In genomic region chr10:75859786-75860470, GRCm38 (mm10) we compare ENCODE assay signal across 8 mouse cellular contexts. TPM values are rescaled to one million over a fixed set of nuclear protein-coding genes. Genes with fewer than 3 reads are reported as not detected.
DNase-seq lines count a peak whose midpoint lies in the region; ATAC-seq lines count a peak whose summit lies in the region.
"Not testable (repeated sequence)": the region's sequence is repeated elsewhere in the genome, so short reads cannot be mapped to it uniquely, and the experiment has no call there.

TSS of gene Mif (minus strand) at chr10:75860240.

- peaks cover 35% of the 10 kb centered on the region for H3K4me1 ChIP-seq in heart, embryonic 13.5 days
- H3K4me1 ChIP-seq in liver, embryonic 13.5 days (replicated peaks) = peaks cover 36% of the 10 kb centered on the region
- peaks cover 18% of the 10 kb centered on the region for H3K4me1 ChIP-seq in stomach, embryonic 16.5 days (ENCODE audit: control insufficient read depth, insufficient read depth, low read length)

- H3K36me3 ChIP-seq in heart, embryonic 13.5 days = peaks cover 21% of the 10 kb centered on the region
- peaks cover 18% of the 10 kb centered on the region for H3K36me3 ChIP-seq in liver, embryonic 13.5 days
- not testable (repeated sequence) for H3K36me3 ChIP-seq in stomach, embryonic 16.5 days (ENCODE audit: control insufficient read depth, insufficient read depth, low read length)

- peak within 1 kb of the TSS; percentile 97 for H3K9ac ChIP-seq in heart, embryonic 13.5 days
- peak within 1 kb of the TSS; percentile 83 for H3K9ac ChIP-seq in liver, embryonic 13.5 days
- peak within 1 kb of the TSS; percentile 86 for H3K9ac ChIP-seq in stomach, embryonic 16.5 days (ENCODE audit: low read length)

- peak; percentile 93 for DNase-seq in CD4-positive helper T cell, adult 2 months (ENCODE audit: low read depth, low spot score)
- peak; percentile 78 for DNase-seq in brain, embryonic 18.5 days (ENCODE audit: low read depth, low spot score)
- peak; percentile 92 for DNase-seq in kidney, postnatal 14 days
- DNase-seq in liver, embryonic 13.5 days = peak; percentile 90
- peak; percentile 91 for DNase-seq in neural tube, embryonic 10.5 days (ENCODE audit: extremely low spot score, low spot score)

- H3K9me3 ChIP-seq in heart, embryonic 13.5 days; liver, embryonic 13.5 days (replicated peaks); stomach, embryonic 16.5 days (replicated peaks; ENCODE audit: control insufficient read depth, low read length): not testable (repeated sequence)

- H3K27me3 ChIP-seq in heart, embryonic 13.5 days (replicated peaks); liver, embryonic 13.5 days; stomach, embryonic 16.5 days (ENCODE audit: control insufficient read depth, insufficient read depth, low read length): not testable (repeated sequence)

- peak within 1 kb of the TSS; percentile 98 for H3K27ac ChIP-seq in heart, embryonic 13.5 days (replicated peaks)
- peak within 1 kb of the TSS; percentile 87 for H3K27ac ChIP-seq in liver, embryonic 13.5 days
- peak within 1 kb of the TSS; percentile 97 for H3K27ac ChIP-seq in stomach, embryonic 16.5 days (ENCODE audit: low read length)

- peak within 1 kb of the TSS; percentile 84 for H3K4me2 ChIP-seq in heart, embryonic 13.5 days
- peak within 1 kb of the TSS; percentile 93 for H3K4me2 ChIP-seq in liver, embryonic 13.5 days
- peak within 1 kb of the TSS; percentile 74 for H3K4me2 ChIP-seq in stomach, embryonic 16.5 days (ENCODE audit: low read depth, low read length)

- H3K4me3 ChIP-seq in heart, embryonic 13.5 days = peak within 1 kb of the TSS; percentile 82
- H3K4me3 ChIP-seq in liver, embryonic 13.5 days (replicated peaks) = peak within 1 kb of the TSS; percentile 75
- H3K4me3 ChIP-seq in stomach, embryonic 16.5 days (replicated peaks; ENCODE audit: low read length) = peak within 1 kb of the TSS; percentile 78

- WGBS in heart, embryonic 13.5 days = under 1% methylated on average over 38 of the region's 46 CpGs
- WGBS in liver, embryonic 13.5 days (ENCODE audit: insufficient replicate concordance) = under 1% methylated on average over 45 of the region's 46 CpGs
- under 1% methylated on average over 42 of the region's 46 CpGs for WGBS in stomach, embryonic 16.5 days

- peak; percentile 97 for ATAC-seq in erythroid progenitor cell, adult 5-6 weeks (replicated peaks; ENCODE audit: low FRiP score, poor library complexity, severe bottlenecking)
- peak; percentile 94 for ATAC-seq in heart, embryonic 13.5 days (ENCODE audit: extremely low read depth, insufficient number of reproducible peaks, low FRiP score, low TSS enrichment)
- ATAC-seq in liver, embryonic 13.5 days (ENCODE audit: low read depth) = peak; percentile 94
- ATAC-seq in stomach, embryonic 16.5 days (ENCODE audit: insufficient read depth, low FRiP score) = peak; percentile 97

RNA-seq across cellular contexts. Expression of gene Mif, which starts in this region (rescaled TPM):
- 49.4 and 54.9 TPM in 2 replicates for total RNA-seq in erythroid progenitor cell, adult 5-6 weeks (2015; ENCODE audit: low replicate concordance)
- 14.8 and 26.6 TPM in 2 replicates for total RNA-seq in erythroid progenitor cell, adult 5-6 weeks (2017; ENCODE audit: low replicate concordance)
- 2,411 and 2,681 TPM in 2 replicates for polyA plus RNA-seq in heart, embryonic 13.5 days (2015; fragmentation: Nextera tagmentation; extraction: Ambion mirVana)
- polyA plus RNA-seq in liver, embryonic 13.5 days (2015; fragmentation: Nextera tagmentation; extraction: Ambion mirVana) = 877 and 1,047 TPM in 2 replicates
- 1,459 and 1,538 TPM in 2 replicates for polyA plus RNA-seq in stomach, embryonic 16.5 days (2015; fragmentation: Nextera tagmentation; extraction: Ambion mirVana)

Comparison
In these comparisons a context has a peak if more than half of its experiments do, and no peak if none do; other contexts are left out.
1. Peak in every context shown above with its lines: DNase-seq, ATAC-seq, H3K4me3 ChIP-seq and H3K27ac ChIP-seq.